Mouse (Mus musculus): Measurements from ENCODE around the gene Olfr533.
"Not testable (repeated sequence)": the region's sequence is repeated elsewhere in the genome, so short reads cannot be mapped to it uniquely, and the experiment has no call there.

The Olfr533 gene

GRCm38 (mm10) chr7:140463070-140463469, at the start of gene Olfr533:
Gene Olfr533 (plus strand): TSS chr7:140463370.
- not testable (repeated sequence) for DNase-seq (ENCODE audit: low read depth, low spot score)

- DNase-seq (ENCODE audit: low read depth, low spot score) = no peak
Observed at GRCm38 (mm10) chr7:140421539-140421938, 41.6 kb upstream of the Olfr533 start, which contains the start of gene Olfr532. Gene Olfr532 (minus strand): TSS chr7:140421639.

GRCm38 (mm10) chr7:140443141-140443540, 20.0 kb upstream of the Olfr533 start:
- DNase-seq (ENCODE audit: low read depth, low spot score) = no peak

- DNase-seq (ENCODE audit: low read depth, low spot score) = peak; percentile 63
Observed at GRCm38 (mm10) chr7:140477886-140478285, 14.7 kb downstream of the Olfr533 start.

- peak; percentile 84 for DNase-seq (ENCODE audit: low read depth, low spot score)
Observed at GRCm38 (mm10) chr7:140478733-140479132, 15.6 kb downstream of the Olfr533 start.

GRCm38 (mm10) chr7:140483916-140484315, 20.7 kb downstream of the Olfr533 start, which contains the start of gene Olfr535:
Gene Olfr535 (plus strand): TSS chr7:140484216.
- no peak for DNase-seq (ENCODE audit: low read depth, low spot score)

GRCm38 (mm10) chr7:140488981-140489380, 25.8 kb downstream of the Olfr533 start:
- no peak for DNase-seq (ENCODE audit: low read depth, low spot score)

GRCm38 (mm10) chr7:140494231-140494630, 31.1 kb downstream of the Olfr533 start:
- DNase-seq (ENCODE audit: low read depth, low spot score) = no peak

GRCm38 (mm10) chr7:140494702-140495101, 31.5 kb downstream of the Olfr533 start:
- DNase-seq (ENCODE audit: low read depth, low spot score) = no peak

- DNase-seq (ENCODE audit: low read depth, low spot score) = not testable (repeated sequence)
Observed at GRCm38 (mm10) chr7:140507346-140508021, 44.3 kb downstream of the Olfr533 start, which contains the start of gene Olfr536. Gene Olfr536 (minus strand): TSS chr7:140507396.
